Mouse (Mus musculus) neural tube, embryonic 12.5 days (tissue): ENCODE results near the gene Atp6v0a1. TPM values are rescaled to one million over a fixed set of nuclear protein-coding genes. Genes with fewer than 3 reads are reported as not detected.

Source experiments
- ATAC-seq: fragments of 200-750 bp; cut with Nextera tagmentation; 2 replicates; pipeline ENCODE4 v1.8.0; 2017; ENCODE audit warnings: low read depth, mild to moderate bottlenecking, moderate TSS enrichment, moderate library complexity; ENCODE audit not compliant: low FRiP score
- H3K27ac ChIP-seq: fragments of 300-500 bp; sonication (generic); 2 replicates; pipeline ENCODE4 v1.5.1; 2016
- H3K27me3 ChIP-seq: fragments of 300-500 bp; sonication (generic); replicated peaks from 2 replicates; pipeline ENCODE4 v1.6.1; 2016; ENCODE audit warnings: mild to moderate bottlenecking
- H3K36me3 ChIP-seq: fragments of 300-500 bp; sonication (generic); 2 replicates; pipeline ENCODE4 v1.6.1; 2016; ENCODE audit warnings: mild to moderate bottlenecking
- H3K4me1 ChIP-seq: fragments of 300-500 bp; sonication (generic); 2 replicates; pipeline ENCODE4 v1.6.1; 2016
- H3K4me2 ChIP-seq: fragments of 300-500 bp; sonication (generic); replicated peaks from 2 replicates; pipeline ENCODE4 v1.6.1; 2016; ENCODE audit warnings: mild to moderate bottlenecking
- H3K4me3 ChIP-seq: fragments of 300-500 bp; sonication (generic); 2 replicates; pipeline ENCODE4 v1.5.1; 2016
- H3K9ac ChIP-seq: fragments of 300-500 bp; sonication (generic); 2 replicates; pipeline ENCODE4 v1.6.1; 2016; ENCODE audit warnings: mild to moderate bottlenecking
- H3K9me3 ChIP-seq: fragments of 300-500 bp; sonication (generic); 2 replicates; pipeline ENCODE4 v1.6.1; 2016; ENCODE audit warnings: mild to moderate bottlenecking
- WGBS: fragments of 180-500 bp; shearing (Covaris S2); methylation state at CpG from one replicate; pipeline ENCODE4 v1.1.7; 2016; 5-methylcytosine and 5-hydroxymethylcytosine counted together
- polyA plus RNA-seq: library from polyadenylated mRNA; unstranded; fragments of >200 nt; fragmentation: Nextera tagmentation; extraction: Ambion mirVana; gene quantifications from 2 replicates; pipeline ENCODE4 v1.2.1, GENCODE M21; 2016

Gene Atp6v0a1
- polyA plus RNA-seq: 71.1 and 81.7 TPM in 2 replicates

DNA sequence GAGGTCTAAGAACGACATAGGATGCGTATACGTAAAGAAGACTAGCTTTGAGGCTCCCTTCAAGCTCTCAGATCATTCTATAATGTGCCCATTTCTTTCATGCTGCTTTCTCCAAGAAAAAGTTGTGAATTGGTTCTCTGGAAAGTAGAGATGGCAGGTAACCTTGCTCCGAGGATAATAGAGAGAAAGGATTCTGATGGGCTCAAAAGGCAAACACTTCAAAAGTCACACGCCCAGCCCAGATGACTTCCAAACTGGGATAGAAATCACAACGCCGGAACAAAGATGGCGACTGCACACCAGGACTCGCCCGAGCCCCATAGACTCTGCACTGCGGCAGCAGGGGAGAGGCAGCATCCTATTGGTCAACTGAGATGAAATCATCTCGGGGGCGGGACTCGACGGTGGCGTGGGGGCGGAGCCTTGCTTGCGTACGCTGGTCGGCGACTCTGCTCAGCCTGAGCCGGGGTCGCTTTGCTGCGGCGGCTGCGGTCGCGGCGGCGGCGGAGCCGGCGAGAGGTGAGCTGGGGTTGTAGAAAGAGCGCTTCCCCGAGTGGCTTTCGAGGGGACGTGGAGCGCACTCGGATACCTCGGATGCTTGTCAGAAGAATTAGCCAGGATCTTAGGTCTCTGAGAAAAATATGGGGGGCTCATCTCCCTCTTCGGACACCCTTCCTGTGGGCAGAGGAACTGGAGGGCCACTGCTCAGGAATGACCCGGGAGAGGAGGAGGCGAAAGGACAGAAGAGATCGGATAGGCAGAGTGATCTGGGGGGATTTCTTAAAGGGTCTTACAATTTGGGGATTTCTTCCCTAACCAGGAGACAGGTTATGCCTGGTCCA is at the start of gene Atp6v0a1:
TSS of gene Atp6v0a1 (plus strand) at position 407 of the 842 bp plus-strand sequence.
- under 1% methylated on average over 44 of the region's 44 CpGs for WGBS
- no peaks in the 10 kb centered on the region for H3K9me3 ChIP-seq
- peak within 1 kb of the TSS; percentile 73; the same call in 1 of the 2 replicates for H3K27ac ChIP-seq
- H3K27me3 ChIP-seq: no peaks in the 10 kb centered on the region
- H3K4me2 ChIP-seq: peak within 1 kb of the TSS; percentile 68
- ATAC-seq: peak; percentile 100
- H3K4me3 ChIP-seq: peak within 1 kb of the TSS; percentile 63
- H3K9ac ChIP-seq: peak within 1 kb of the TSS; percentile 72
- H3K4me1 ChIP-seq: peaks cover 17% of the 10 kb centered on the region
- H3K36me3 ChIP-seq: peaks cover 16% of the 10 kb centered on the region

GRCm38 (mm10) chr11:100959464-100959810 is 49.8 kb upstream of the Atp6v0a1 start:
- H3K4me3 ChIP-seq: no peak overlapping the region
- H3K36me3 ChIP-seq: no peaks in the 10 kb centered on the region
- no peak overlapping the region for H3K27ac ChIP-seq
- 4% methylated on average over 14 of the region's 14 CpGs for WGBS
- peaks cover 33% of the 10 kb centered on the region for H3K27me3 ChIP-seq
- no peak overlapping the region for H3K9ac ChIP-seq
- H3K4me2 ChIP-seq: peak overlapping the region; percentile 48
- ATAC-seq: no peak
- peaks cover 11% of the 10 kb centered on the region for H3K4me1 ChIP-seq
- H3K9me3 ChIP-seq: no peaks in the 10 kb centered on the region

DNA sequence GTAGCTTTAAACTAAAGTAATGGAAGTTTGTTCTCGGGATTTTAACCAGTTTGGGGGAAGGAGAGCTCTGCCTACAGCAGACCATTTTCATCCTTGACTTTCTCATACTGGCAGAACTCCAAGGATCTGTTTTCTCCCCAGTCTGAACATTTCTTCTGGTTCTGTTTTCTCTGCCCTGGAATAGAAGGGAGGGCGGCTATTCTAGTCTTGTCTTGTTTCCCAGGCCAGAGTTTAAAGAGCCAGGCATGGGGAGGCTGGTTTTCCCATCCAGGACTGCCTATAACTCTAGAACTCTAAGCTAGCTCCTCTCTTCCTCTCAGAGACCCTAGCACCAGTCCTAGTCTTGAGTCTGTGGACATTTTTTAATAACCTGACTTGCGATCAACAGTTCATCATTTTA is 49.4 kb upstream of the Atp6v0a1 start:
- Histone ChIP-seq H3K9ac (no peak overlapping the region), H3K9me3 (no peaks in the 10 kb centered on the region), H3K4me3 (no peak overlapping the region), H3K27me3 (peaks cover 33% of the 10 kb centered on the region), H3K36me3 (no peaks in the 10 kb centered on the region), H3K27ac (no peak overlapping the region), H3K4me2 (no peak overlapping the region), H3K4me1 (peaks cover 11% of the 10 kb centered on the region)
- ATAC-seq: no peak
- WGBS: 33% methylated on average over 3 of the region's 3 CpGs

DNA sequence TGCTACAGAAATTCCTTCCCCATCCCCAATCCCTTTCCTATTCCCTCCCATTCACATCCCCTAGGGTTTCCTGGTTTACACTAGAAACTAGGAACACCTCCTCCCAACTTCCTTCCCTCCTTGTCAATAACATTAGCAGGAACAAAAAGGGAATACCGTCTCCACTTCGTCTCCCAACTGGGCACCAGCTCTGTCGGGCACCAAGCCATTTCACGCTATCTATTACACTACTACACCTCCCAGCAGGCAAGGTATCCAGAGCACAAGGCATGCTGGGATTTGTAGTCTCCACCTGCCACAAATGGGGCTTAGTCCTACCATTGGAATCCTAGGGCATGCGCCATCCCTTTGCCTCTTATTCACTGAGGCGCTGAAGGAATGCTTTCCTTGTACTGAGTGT is 48.7 kb upstream of the Atp6v0a1 start:
- 0 out of 2 replicates have a peak, but pooled peaks have one; percentile 65 for ATAC-seq
- peaks cover 40% of the 10 kb centered on the region for H3K27me3 ChIP-seq

DNA sequence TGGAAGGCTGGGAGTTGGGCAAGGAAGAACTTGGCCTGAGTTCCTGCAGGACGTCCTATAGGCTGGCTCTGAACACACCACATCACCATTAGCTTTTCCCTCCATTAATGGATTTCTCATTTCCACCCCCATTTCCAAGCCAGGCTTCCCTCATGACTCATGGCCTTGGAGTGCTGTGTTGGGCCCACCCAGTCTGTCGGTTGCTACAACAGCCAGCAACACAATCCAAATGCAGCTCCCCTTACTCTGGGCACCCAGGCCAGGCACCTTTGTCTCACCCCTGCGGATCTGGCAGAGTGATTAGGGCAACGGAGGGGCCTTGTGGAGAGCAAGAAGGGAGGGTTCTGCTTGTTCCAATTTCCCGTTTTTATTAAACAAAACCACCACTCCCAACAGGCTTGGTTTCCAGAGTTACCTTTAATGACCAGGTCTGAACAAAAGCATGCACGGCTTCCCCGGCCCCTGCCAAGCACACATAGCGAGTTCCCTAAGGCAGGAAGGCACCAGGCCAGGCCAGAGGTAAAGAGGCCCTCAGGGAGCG is 46.8 kb upstream of the Atp6v0a1 start:
- no peak overlapping the region for H3K27ac ChIP-seq
- no peaks in the 10 kb centered on the region for H3K36me3 ChIP-seq
- peaks cover 11% of the 10 kb centered on the region for H3K4me1 ChIP-seq
- H3K9me3 ChIP-seq: no peaks in the 10 kb centered on the region
- no peak overlapping the region for H3K4me2 ChIP-seq
- WGBS: 68% methylated on average over 9 of the region's 9 CpGs
- no peak for ATAC-seq
- no peak overlapping the region for H3K4me3 ChIP-seq
- H3K9ac ChIP-seq: no peak overlapping the region
- peaks cover 59% of the 10 kb centered on the region for H3K27me3 ChIP-seq

More for the DNA sequence above, 48.7 kb upstream of the Atp6v0a1 start:
- 9% methylated on average over 6 of the region's 6 CpGs for WGBS
- no peaks in the 10 kb centered on the region for H3K36me3 ChIP-seq
- H3K4me3 ChIP-seq: no peak overlapping the region
- no peak overlapping the region for H3K27ac ChIP-seq
- no peak overlapping the region for H3K9ac ChIP-seq
- no peaks in the 10 kb centered on the region for H3K9me3 ChIP-seq
- H3K4me2 ChIP-seq: peak overlapping the region; percentile 38
- peaks cover 11% of the 10 kb centered on the region for H3K4me1 ChIP-seq

GRCm38 (mm10) chr11:100963647-100964046 is 45.6 kb upstream of the Atp6v0a1 start:
- Histone ChIP-seq H3K4me1 (peaks cover 8% of the 10 kb centered on the region), H3K36me3 (no peaks in the 10 kb centered on the region), H3K4me2 (no peak overlapping the region), H3K9me3 (no peaks in the 10 kb centered on the region), H3K4me3 (no peak overlapping the region), H3K27me3 (peaks cover 59% of the 10 kb centered on the region), H3K9ac (no peak overlapping the region), H3K27ac (no peak overlapping the region)
- ATAC-seq: no peak
- WGBS: 85% methylated on average over 9 of the region's 9 CpGs

GRCm38 (mm10) chr11:100964180-100964579 is 45.1 kb upstream of the Atp6v0a1 start:
- H3K4me3 ChIP-seq: no peak overlapping the region
- H3K4me2 ChIP-seq: no peak overlapping the region
- 86% methylated on average over 7 of the region's 7 CpGs for WGBS
- no peak for ATAC-seq
- peaks cover 4% of the 10 kb centered on the region for H3K4me1 ChIP-seq
- H3K27me3 ChIP-seq: peaks cover 59% of the 10 kb centered on the region
- no peaks in the 10 kb centered on the region for H3K9me3 ChIP-seq
- H3K36me3 ChIP-seq: no peaks in the 10 kb centered on the region
- H3K9ac ChIP-seq: no peak overlapping the region
- H3K27ac ChIP-seq: no peak overlapping the region

- Histone ChIP-seq H3K4me2 (no peak overlapping the region), H3K27ac (no peak overlapping the region), H3K9me3 (no peaks in the 10 kb centered on the region), H3K9ac (no peak overlapping the region), H3K4me3 (no peak overlapping the region), H3K36me3 (no peaks in the 10 kb centered on the region), H3K4me1 (peaks cover 10% of the 10 kb centered on the region), H3K27me3 (peaks cover 60% of the 10 kb centered on the region)
- no peak for ATAC-seq
- 86% methylated on average over 6 of the region's 6 CpGs for WGBS
These were observed 44.2 kb upstream of the Atp6v0a1 start for GRCm38 (mm10) chr11:100964901-100965542.

DNA sequence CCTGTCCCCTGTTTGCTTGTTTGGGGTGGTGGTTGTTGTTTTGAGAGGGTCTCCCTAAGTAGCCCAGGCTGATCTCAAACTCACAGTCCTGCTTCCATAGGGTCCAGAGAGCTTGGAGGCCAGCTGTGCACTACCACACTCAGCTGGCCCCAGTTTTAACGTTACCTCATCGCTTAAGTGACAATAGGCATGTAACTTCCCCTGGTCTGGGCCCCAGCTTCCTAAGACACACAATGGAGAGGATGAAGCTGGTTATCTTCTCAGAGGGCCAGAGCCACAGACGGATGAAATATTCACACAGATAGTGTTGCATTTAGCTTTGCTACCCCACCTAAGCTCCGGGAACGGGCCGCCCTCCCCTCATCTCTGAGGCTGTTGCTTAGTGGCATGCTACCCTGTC is 43.5 kb upstream of the Atp6v0a1 start:
- Histone ChIP-seq H3K4me3 (no peak overlapping the region), H3K9ac (no peak overlapping the region), H3K4me1 (peaks cover 13% of the 10 kb centered on the region), H3K27me3 (peaks cover 66% of the 10 kb centered on the region), H3K27ac (no peak overlapping the region), H3K4me2 (no peak overlapping the region), H3K36me3 (no peaks in the 10 kb centered on the region), H3K9me3 (no peaks in the 10 kb centered on the region)
- WGBS: 78% methylated on average over 6 of the region's 6 CpGs
- no peak for ATAC-seq

DNA sequence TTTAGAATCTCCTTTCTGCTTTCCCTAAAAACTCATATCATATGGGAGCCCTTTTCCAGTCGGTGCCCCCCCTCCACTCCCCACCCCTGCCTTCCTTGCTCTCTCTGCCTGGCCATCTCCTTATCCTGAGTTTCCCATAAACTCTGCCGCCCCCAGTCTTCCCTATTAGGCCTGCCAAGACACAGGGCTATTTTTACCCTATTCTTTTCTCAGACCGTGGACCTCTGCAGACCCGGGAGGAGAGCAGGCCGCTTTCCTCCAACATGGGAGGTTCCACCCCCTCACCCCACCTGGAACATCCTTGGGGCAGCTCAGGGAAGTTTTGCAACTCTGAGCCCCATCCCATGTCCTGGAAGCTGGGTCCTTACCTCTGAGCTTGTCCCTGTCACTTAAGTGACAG is 41.9 kb upstream of the Atp6v0a1 start:
- peaks cover 13% of the 10 kb centered on the region for H3K4me1 ChIP-seq
- WGBS: 66% methylated on average over 5 of the region's 5 CpGs
- no peak overlapping the region for H3K27ac ChIP-seq
- H3K27me3 ChIP-seq: peaks cover 83% of the 10 kb centered on the region
- H3K4me2 ChIP-seq: no peak overlapping the region
- no peaks in the 10 kb centered on the region for H3K9me3 ChIP-seq
- ATAC-seq: no peak
- H3K4me3 ChIP-seq: no peak overlapping the region
- H3K36me3 ChIP-seq: no peaks in the 10 kb centered on the region
- no peak overlapping the region for H3K9ac ChIP-seq

DNA sequence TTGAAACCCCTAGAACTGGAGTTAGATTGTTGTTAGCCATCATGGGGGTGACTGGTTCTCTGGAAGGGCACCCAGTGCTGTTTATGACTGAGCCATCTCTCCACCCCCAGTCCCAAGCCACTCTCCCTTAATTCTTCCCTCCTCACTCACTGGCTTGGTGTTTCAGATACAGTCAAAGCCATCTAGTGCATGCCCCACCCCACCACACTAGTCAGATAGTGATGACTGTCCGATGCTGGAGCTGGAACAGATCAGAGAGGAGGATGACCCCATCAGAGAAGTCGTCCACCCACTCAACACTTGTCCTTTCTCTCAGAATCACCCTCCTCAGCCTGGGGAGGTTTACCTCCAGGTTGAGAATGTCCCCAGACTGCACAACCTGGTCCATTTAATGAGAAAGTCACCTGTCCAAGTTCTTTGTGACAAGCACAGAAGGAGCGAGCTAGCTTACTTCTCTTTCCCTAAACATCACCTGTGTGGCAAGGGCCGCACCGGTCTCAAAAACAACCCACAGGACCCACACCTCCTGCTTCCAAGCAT is 41.3 kb upstream of the Atp6v0a1 start:
- H3K9ac ChIP-seq: no peak overlapping the region
- no peak overlapping the region for H3K4me3 ChIP-seq
- H3K4me1 ChIP-seq: peaks cover 13% of the 10 kb centered on the region
- WGBS: 90% methylated on average over 5 of the region's 5 CpGs
- H3K4me2 ChIP-seq: no peak overlapping the region
- H3K27me3 ChIP-seq: peaks cover 88% of the 10 kb centered on the region
- H3K27ac ChIP-seq: no peak overlapping the region
- no peaks in the 10 kb centered on the region for H3K9me3 ChIP-seq
- no peaks in the 10 kb centered on the region for H3K36me3 ChIP-seq
- no peak for ATAC-seq

DNA sequence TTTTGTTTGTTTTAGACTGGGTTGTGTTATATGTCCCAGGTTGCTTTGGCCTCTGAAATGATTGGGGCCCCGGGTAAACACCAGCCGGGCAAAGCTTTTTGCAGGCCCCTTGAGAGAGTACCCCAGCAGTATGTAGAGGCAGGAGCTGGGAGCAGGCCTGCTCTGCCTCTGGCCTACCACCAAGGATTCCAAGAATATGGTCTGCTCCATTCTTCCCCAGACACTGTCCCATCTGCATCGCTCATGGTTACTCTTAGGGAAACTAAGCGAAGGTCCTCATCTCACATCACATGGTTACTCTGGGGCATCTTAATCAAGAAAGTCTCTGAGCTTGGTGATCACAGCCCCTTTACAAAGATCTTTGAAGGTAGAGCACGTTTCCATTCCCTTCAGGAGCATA is 40.8 kb upstream of the Atp6v0a1 start:
- WGBS: 78% methylated on average over 5 of the region's 5 CpGs
- Histone ChIP-seq H3K27ac (no peak overlapping the region), H3K36me3 (no peaks in the 10 kb centered on the region), H3K4me2 (no peak overlapping the region), H3K4me1 (peaks cover 13% of the 10 kb centered on the region), H3K4me3 (peak overlapping the region; percentile 36; the same call in 1 of the 2 replicates), H3K27me3 (peaks cover 94% of the 10 kb centered on the region), H3K9me3 (no peaks in the 10 kb centered on the region), H3K9ac (no peak overlapping the region)
- ATAC-seq: no peak
